ENCODE assay signal across 8 mouse cellular contexts in the genomic region with DNA sequence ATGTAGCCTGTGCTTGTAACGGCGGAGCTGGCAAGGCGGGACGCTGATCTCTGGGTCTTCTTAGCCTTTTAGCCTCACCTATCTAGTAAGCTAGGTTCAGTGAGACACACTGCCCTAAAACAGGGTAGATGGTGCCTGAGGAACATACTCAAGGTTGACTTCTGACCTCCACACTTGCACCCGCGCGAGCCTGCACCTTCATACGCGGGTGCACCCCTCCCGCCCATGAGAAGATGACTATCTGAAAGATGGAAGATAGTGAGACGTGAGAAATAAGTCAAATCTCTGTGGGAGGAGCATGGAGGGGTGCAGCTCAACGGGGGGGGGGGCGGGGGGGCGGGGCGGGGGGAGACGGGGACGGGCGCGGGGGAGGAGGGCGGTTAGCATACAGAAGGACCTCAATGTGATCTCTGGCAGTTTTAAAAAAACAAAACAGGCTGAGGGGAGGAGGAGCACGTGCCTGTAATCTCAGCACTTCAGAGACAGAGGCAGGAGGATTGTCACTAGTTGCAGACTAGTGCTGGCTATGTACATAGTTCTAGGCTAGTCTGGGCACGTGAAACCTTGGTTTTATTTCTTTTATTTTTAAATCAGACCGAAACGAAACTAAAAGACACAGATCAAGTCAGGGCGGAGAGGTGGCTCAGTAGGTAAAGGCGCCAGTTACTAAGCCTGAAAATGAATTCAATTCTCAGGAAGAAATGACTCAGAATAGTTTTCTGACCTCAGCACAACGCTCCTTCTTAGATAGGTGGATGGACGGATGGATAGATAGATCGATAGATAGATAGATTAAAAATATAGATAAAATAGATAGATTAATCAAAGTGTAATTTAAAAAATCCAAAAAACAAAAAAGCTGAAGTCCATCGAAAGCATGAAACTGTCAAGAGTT. TPM values are rescaled to one million over a fixed set of nuclear protein-coding genes. Genes with fewer than 3 reads are reported as not detected.
DNase-seq lines count a peak whose midpoint lies in the region; ATAC-seq and TF ChIP-seq lines count a peak whose summit lies in the region.

No protein-coding gene starts in this region.

- H3K4me1 ChIP-seq in heart, adult 2 months (ENCODE audit: control insufficient read depth, insufficient read depth, low read length) = peaks cover 9% of the 10 kb centered on the region
- peaks cover 25% of the 10 kb centered on the region for H3K4me1 ChIP-seq in forebrain, embryonic 13.5 days
- peaks cover 65% of the 10 kb centered on the region for H3K4me1 ChIP-seq in liver, embryonic 13.5 days (replicated peaks)
- 0 out of 2 replicates have a peak, but pooled peaks cover 12% of the 10 kb centered on the region for H3K4me1 ChIP-seq in stomach, embryonic 15.5 days

- TF ChIP-seq CTCF in heart, adult 2 months (IDR thresholded peaks at IDR 0.05) = no peak

- peaks cover 1% of the 10 kb centered on the region; the same call in 1 of the 2 replicates for H3K79me2 ChIP-seq in heart, adult 2 months (replicated peaks; ENCODE audit: control insufficient read depth, insufficient read depth, low read length)

- no peak; the same call in 1 of the 2 replicates for ATAC-seq in forebrain, embryonic 13.5 days
- ATAC-seq in liver, embryonic 13.5 days (ENCODE audit: low read depth) = no peak
- ATAC-seq in stomach, embryonic 15.5 days (ENCODE audit: insufficient read depth, low FRiP score, low read depth) = peak; percentile 6; the same call in 1 of the 2 replicates

- intact Hi-C loops in heart, adult 2 months (cut with DNase I) = loop anchor here (2.0 kb wide), 1 partner anchor 89 kb away; a partner anchor contains a TSS

- peak overlapping the region; percentile 88 for H3K4me3 ChIP-seq in heart, adult 2 months
- peak overlapping the region; percentile 81; the same call in 1 of the 2 replicates for H3K4me3 ChIP-seq in forebrain, embryonic 13.5 days
- peak overlapping the region; percentile 90 for H3K4me3 ChIP-seq in liver, embryonic 13.5 days (replicated peaks)
- peak overlapping the region; percentile 83 for H3K4me3 ChIP-seq in stomach, embryonic 15.5 days (replicated peaks)

- no peak for TF ChIP-seq POLR2A in heart, adult 2 months (IDR thresholded peaks at IDR 0.05; ENCODE audit: insufficient read depth, low read depth, low read length)

- DNase-seq in heart, adult 2 months = peak in 1 of 2 experiments; percentile 22
- DNase-seq in heart, adult 8-10 months (ENCODE audit: low spot score) = no peak
- DNase-seq in CD8-positive naive resting alpha-beta T cell, adult 2 months (ENCODE audit: low read depth in 2 of 2, low spot score in 2 of 2) = peak; percentile 39 to 57
- no peak for DNase-seq in liver, embryonic 13.5 days
- DNase-seq in right cerebral cortex, adult 2 months (ENCODE audit: low spot score in 2 of 2) = no peak
- no peak for DNase-seq in cerebellum, postnatal 25 days

- H3K27ac ChIP-seq in heart, adult 2 months = peak overlapping the region; percentile 87
- H3K27ac ChIP-seq in forebrain, embryonic 13.5 days = no peak overlapping the region
- peak overlapping the region; percentile 36; the same call in 1 of the 2 replicates for H3K27ac ChIP-seq in liver, embryonic 13.5 days
- peak overlapping the region; percentile 33; the same call in 1 of the 2 replicates for H3K27ac ChIP-seq in stomach, embryonic 15.5 days

- H3K9me3 ChIP-seq in forebrain, embryonic 13.5 days (replicated peaks) = no peaks in the 10 kb centered on the region
- no peaks in the 10 kb centered on the region for H3K9me3 ChIP-seq in liver, embryonic 13.5 days (replicated peaks)
- no peaks in the 10 kb centered on the region for H3K9me3 ChIP-seq in stomach, embryonic 15.5 days

- no peaks in the 10 kb centered on the region for H3K27me3 ChIP-seq in heart, adult 2 months (ENCODE audit: control insufficient read depth, insufficient read depth, low read length)
- H3K27me3 ChIP-seq in forebrain, embryonic 13.5 days = no peaks in the 10 kb centered on the region
- no peaks in the 10 kb centered on the region for H3K27me3 ChIP-seq in liver, embryonic 13.5 days
- H3K27me3 ChIP-seq in stomach, embryonic 15.5 days (replicated peaks) = no peaks in the 10 kb centered on the region

- WGBS in heart, adult 2 months = 18% methylated on average over 30 of the region's 30 CpGs
- WGBS in forebrain, embryonic 13.5 days = 51% methylated on average over 22 of the region's 30 CpGs
- WGBS in liver, embryonic 13.5 days (ENCODE audit: insufficient replicate concordance) = 17% methylated on average over 24 of the region's 30 CpGs
- WGBS in stomach, embryonic 15.5 days = 27% methylated on average over 27 of the region's 30 CpGs

- TF ChIP-seq EP300 in heart, adult 2 months (IDR thresholded peaks at IDR 0.05; ENCODE audit: insufficient read depth, low read depth, low read length) = no peak

- peaks cover 11% of the 10 kb centered on the region for H3K36me3 ChIP-seq in heart, adult 2 months (ENCODE audit: control insufficient read depth, insufficient read depth, low read length)
- peaks cover 4% of the 10 kb centered on the region for H3K36me3 ChIP-seq in forebrain, embryonic 13.5 days (ENCODE audit: poor library complexity, severe bottlenecking)
- no peaks in the 10 kb centered on the region for H3K36me3 ChIP-seq in liver, embryonic 13.5 days
- no peaks in the 10 kb centered on the region for H3K36me3 ChIP-seq in stomach, embryonic 15.5 days

- peak overlapping the region; percentile 62 for H3K9ac ChIP-seq in heart, adult 2 months (ENCODE audit: low read depth, low read length)
- H3K9ac ChIP-seq in forebrain, embryonic 13.5 days = no peak overlapping the region
- peak overlapping the region; percentile 57 for H3K9ac ChIP-seq in liver, embryonic 13.5 days
- H3K9ac ChIP-seq in stomach, embryonic 15.5 days = no peak overlapping the region

- peak overlapping the region; percentile 79 for H3K4me2 ChIP-seq in forebrain, embryonic 13.5 days
- peak overlapping the region; percentile 89 for H3K4me2 ChIP-seq in liver, embryonic 13.5 days
- peak overlapping the region; percentile 64 for H3K4me2 ChIP-seq in stomach, embryonic 15.5 days

RNA-seq across cellular contexts. Expression of a gene that starts 0.8 kb away (rescaled TPM):
- 10 to 100 TPM; 21.0 to 25.8 TPM for total RNA-seq in heart, adult 2 months (2021)
- polyA plus RNA-seq in heart, adult 2 months (2012; rRNA removed) = 17.9 and 38.0 TPM in 2 replicates
- total RNA-seq in heart, adult 8-10 months (2022) = 10 to 100 TPM; 16.1 to 23.8 (median 19.3) TPM
- 23.3 and 23.6 TPM in 2 replicates for polyA plus RNA-seq in forebrain, embryonic 13.5 days (2015; fragmentation: Nextera tagmentation; extraction: Ambion mirVana)
- 21.9 and 27.0 TPM in 2 replicates for polyA plus RNA-seq in liver, embryonic 13.5 days (2015; fragmentation: Nextera tagmentation; extraction: Ambion mirVana)
- polyA plus RNA-seq in stomach, embryonic 15.5 days (2015; fragmentation: Nextera tagmentation; extraction: Ambion mirVana) = 58.7 and 60.9 TPM in 2 replicates

RNA-seq across cellular contexts. Expression of a gene that starts 41.6 kb away (rescaled TPM):
- total RNA-seq in heart, adult 2 months (2021) = 10 to 100 TPM; 64.3 to 68.2 TPM
- polyA plus RNA-seq in heart, adult 2 months (2012; rRNA removed) = 22.4 and 32.6 TPM in 2 replicates
- 10 to 100 TPM; 57.3 to 70.2 (median 66.2) TPM for total RNA-seq in heart, adult 8-10 months (2022)
- polyA plus RNA-seq in forebrain, embryonic 13.5 days (2015; fragmentation: Nextera tagmentation; extraction: Ambion mirVana) = 100 and 108 TPM in 2 replicates
- polyA plus RNA-seq in liver, embryonic 13.5 days (2015; fragmentation: Nextera tagmentation; extraction: Ambion mirVana) = 23.2 and 24.9 TPM in 2 replicates
- polyA plus RNA-seq in stomach, embryonic 15.5 days (2015; fragmentation: Nextera tagmentation; extraction: Ambion mirVana) = 57.6 and 58.3 TPM in 2 replicates

RNA-seq across cellular contexts. Expression of a gene that starts 51.5 kb away (rescaled TPM):
- total RNA-seq in heart, adult 2 months (2021) = 10 to 100 TPM; 11.5 to 12.6 TPM
- polyA plus RNA-seq in heart, adult 2 months (2012; rRNA removed) = 46.6 and 60.2 TPM in 2 replicates
- 10 to 100 TPM; 10.5 to 16.6 (median 12.6) TPM for total RNA-seq in heart, adult 8-10 months (2022)
- polyA plus RNA-seq in forebrain, embryonic 13.5 days (2015; fragmentation: Nextera tagmentation; extraction: Ambion mirVana) = 25.7 and 28.5 TPM in 2 replicates
- polyA plus RNA-seq in liver, embryonic 13.5 days (2015; fragmentation: Nextera tagmentation; extraction: Ambion mirVana) = 52.4 and 59.5 TPM in 2 replicates
- 103 and 105 TPM in 2 replicates for polyA plus RNA-seq in stomach, embryonic 15.5 days (2015; fragmentation: Nextera tagmentation; extraction: Ambion mirVana)

Comparison
In these comparisons a context has a peak if more than half of its experiments do, and no peak if none do; other contexts are left out.
1. DNase-seq: peak in CD8-positive naive resting alpha-beta T cell, adult 2 months (2 of 2); none in heart, adult 8-10 months (single experiment), liver, embryonic 13.5 days (single experiment), right cerebral cortex, adult 2 months (0 of 2) and cerebellum, postnatal 25 days (0 of 2).
2. H3K9ac ChIP-seq: peak in heart, adult 2 months (single experiment) and liver, embryonic 13.5 days (single experiment); none in forebrain, embryonic 13.5 days (single experiment) and stomach, embryonic 15.5 days (single experiment).
3. Peak in every context shown above with its lines, with median percentiles within 50 percentile points of each other: H3K4me3 ChIP-seq and H3K4me2 ChIP-seq.